10 mouse cellular contexts compared by ENCODE assay signal in genomic region chr10:86158198-86158899, GRCm38 (mm10).
DNase-seq lines count a peak whose midpoint lies in the region; ATAC-seq and TF ChIP-seq lines count a peak whose summit lies in the region.
"Had no signal": no experiment of that assay in that cellular context is flagged by ENCODE, and none has a peak within 500 bp of the region (broad histone marks: within the 10 kb centered on the region; RNA-seq: fewer than 3 reads in every experiment).

No protein-coding gene starts in this region.

- no peaks in the 10 kb centered on the region for H3K79me2 ChIP-seq in heart, adult 2 months (replicated peaks; ENCODE audit: control insufficient read depth, insufficient read depth, low read length)

- no peaks in the 10 kb centered on the region for H3K27me3 ChIP-seq in heart, adult 2 months (ENCODE audit: control insufficient read depth, insufficient read depth, low read length)
- H3K27me3 ChIP-seq in embryonic facial prominence, embryonic 10.5 days (replicated peaks; ENCODE audit: low read depth, poor library complexity, severe bottlenecking): no peaks in the 10 kb centered on the region
- no peaks in the 10 kb centered on the region for H3K27me3 ChIP-seq in hindbrain, embryonic 14.5 days (ENCODE audit: control insufficient read depth, insufficient read depth, low read length)
- H3K27me3 ChIP-seq in lung, embryonic 14.5 days (ENCODE audit: insufficient read depth, low read length): no peaks in the 10 kb centered on the region
- H3K27me3 ChIP-seq: CH12.LX had no signal

- peak; percentile 39; the same call in 1 of the 2 replicates for TF ChIP-seq POLR2A in heart, adult 2 months (IDR thresholded peaks at IDR 0.05; ENCODE audit: insufficient read depth, low read depth, low read length)

- H3K27ac ChIP-seq in heart, adult 2 months: peak overlapping the region; percentile 67
- peak overlapping the region; percentile 66; the same call in 1 of the 2 replicates for H3K27ac ChIP-seq in embryonic facial prominence, embryonic 10.5 days (replicated peaks)
- H3K27ac ChIP-seq in hindbrain, embryonic 14.5 days: 0 out of 2 replicates have a peak overlapping the region, but pooled peaks have one; percentile 12
- H3K27ac ChIP-seq in lung, embryonic 14.5 days (ENCODE audit: low read depth): no peak overlapping the region

- DNase-seq in heart, adult 2 months: peak; percentile 33 to 42
- DNase-seq in heart, postnatal 4 days: no peak
- peak; percentile 23 for DNase-seq in embryonic facial prominence, embryonic 10.5 days (ENCODE audit: low spot score)
- no peak for DNase-seq in hindbrain, embryonic 14.5 days (ENCODE audit: low spot score)
- DNase-seq in lung, embryonic 14.5 days: peak; percentile 38
- no peak for DNase-seq in urinary bladder, postnatal 4 days (ENCODE audit: low spot score in 2 of 2)
- no peak for DNase-seq in B cell, adult 2 months

- H3K36me3 ChIP-seq in heart, adult 2 months (ENCODE audit: control insufficient read depth, insufficient read depth, low read length): no peaks in the 10 kb centered on the region; the same call in 1 of the 2 replicates
- no peaks in the 10 kb centered on the region for H3K36me3 ChIP-seq in embryonic facial prominence, embryonic 10.5 days (replicated peaks)
- no peaks in the 10 kb centered on the region for H3K36me3 ChIP-seq in hindbrain, embryonic 14.5 days (replicated peaks; ENCODE audit: control insufficient read depth, insufficient read depth)
- no peaks in the 10 kb centered on the region for H3K36me3 ChIP-seq in lung, embryonic 14.5 days (ENCODE audit: insufficient read depth)

- intact Hi-C loops in heart, adult 2 months (cut with DNase I): loop anchor here (1.0 kb wide), 1 partner anchor 19 kb away; no protein-coding TSS in a partner anchor

- no peaks in the 10 kb centered on the region for H3K9me3 ChIP-seq in embryonic facial prominence, embryonic 10.5 days
- no peaks in the 10 kb centered on the region for H3K9me3 ChIP-seq in hindbrain, embryonic 14.5 days (ENCODE audit: control insufficient read depth, low read length)
- H3K9me3 ChIP-seq in lung, embryonic 14.5 days (ENCODE audit: low read depth, low read length): no peaks in the 10 kb centered on the region

- 46% methylated on average over 8 of the region's 8 CpGs for WGBS in heart, adult 2 months
- WGBS in embryonic facial prominence, embryonic 10.5 days: 70% methylated on average over 8 of the region's 8 CpGs
- WGBS in hindbrain, embryonic 14.5 days: 79% methylated on average over 8 of the region's 8 CpGs
- 73% methylated on average over 8 of the region's 8 CpGs for WGBS in lung, embryonic 14.5 days

- no peak overlapping the region; the same call in 1 of the 2 replicates for H3K9ac ChIP-seq in heart, adult 2 months (ENCODE audit: low read depth, low read length)
- H3K9ac ChIP-seq in hindbrain, embryonic 14.5 days: no peak overlapping the region
- no peak overlapping the region for H3K9ac ChIP-seq in lung, embryonic 14.5 days

- no peak overlapping the region for H3K4me3 ChIP-seq in heart, adult 2 months
- no peak overlapping the region for H3K4me3 ChIP-seq in embryonic facial prominence, embryonic 10.5 days
- H3K4me3 ChIP-seq in hindbrain, embryonic 14.5 days (replicated peaks; ENCODE audit: low read length): no peak overlapping the region
- no peak overlapping the region for H3K4me3 ChIP-seq in lung, embryonic 14.5 days (ENCODE audit: low read depth, low read length)
- H3K4me3 ChIP-seq: erythroblast, embryonic 14.5 days had no signal

- peaks cover 16% of the 10 kb centered on the region for H3K4me1 ChIP-seq in heart, adult 2 months (ENCODE audit: control insufficient read depth, insufficient read depth, low read length)
- peaks cover 13% of the 10 kb centered on the region for H3K4me1 ChIP-seq in embryonic facial prominence, embryonic 10.5 days
- H3K4me1 ChIP-seq in hindbrain, embryonic 14.5 days (replicated peaks; ENCODE audit: control insufficient read depth, insufficient read depth, low read length): no peaks in the 10 kb centered on the region
- no peaks in the 10 kb centered on the region for H3K4me1 ChIP-seq in lung, embryonic 14.5 days (ENCODE audit: insufficient read depth)

- no peak overlapping the region for H3K4me2 ChIP-seq in hindbrain, embryonic 14.5 days (replicated peaks)
- H3K4me2 ChIP-seq in lung, embryonic 14.5 days: no peak overlapping the region

- ATAC-seq in hindbrain, embryonic 14.5 days (ENCODE audit: low FRiP score): no peak
- no peak for ATAC-seq in lung, embryonic 14.5 days (ENCODE audit: insufficient read depth)
- ATAC-seq in megakaryocyte-erythroid progenitor cell, adult 5-6 weeks (replicated peaks; ENCODE audit: low FRiP score, low TSS enrichment, poor library complexity, severe bottlenecking): no peak

- TF ChIP-seq EP300 in heart, adult 2 months (IDR thresholded peaks at IDR 0.05; ENCODE audit: insufficient read depth, low read depth, low read length): 0 out of 2 replicates have a peak, but pooled peaks have one; percentile 70

- no peak for TF ChIP-seq CTCF in heart, adult 2 months (IDR thresholded peaks at IDR 0.05)
- TF ChIP-seq CTCF in lung, embryonic 14.5 days (IDR thresholded peaks at IDR 0.05; ENCODE audit: low read depth): no peak

Comparison
In these comparisons a context has a peak if more than half of its experiments do, and no peak if none do; other contexts are left out.
1. DNase-seq: peak in heart, adult 2 months (2 of 2), embryonic facial prominence, embryonic 10.5 days (single experiment) and lung, embryonic 14.5 days (single experiment); none in heart, postnatal 4 days (single experiment), hindbrain, embryonic 14.5 days (single experiment), urinary bladder, postnatal 4 days (0 of 2) and B cell, adult 2 months (0 of 2).